Mouse (Mus musculus): Measurements from ENCODE around the gene Rrp7a.

The Rrp7a gene

GRCm38 (mm10) chr15:83122566-83123145 lies at the start of gene Rrp7a:
Gene Rrp7a, minus strand, starts transcription at chr15:83122801.
- in situ Hi-C loops (cut with MboI; ENCODE audit: low pct_unique_long_range_greater_than_20kb in 1 of 2, low sequenced_read_pairs in 2 of 2, unreplicated experiment in 1 of 2), result no loop called here

GRCm38 (mm10) chr15:83171712-83172481 lies 49.3 kb upstream of the Rrp7a start:
- in situ Hi-C loops (cut with MboI; ENCODE audit: low pct_unique_long_range_greater_than_20kb in 1 of 2, low sequenced_read_pairs in 2 of 2, unreplicated experiment in 1 of 2), result no loop called here

- in situ Hi-C loops (cut with MboI; ENCODE audit: low pct_unique_long_range_greater_than_20kb in 1 of 2, low sequenced_read_pairs in 2 of 2, unreplicated experiment in 1 of 2), result no loop called here
These were observed 48.5 kb upstream of the Rrp7a start for GRCm38 (mm10) chr15:83170956-83171659.

GRCm38 (mm10) chr15:83169772-83170722 lies 47.4 kb upstream of the Rrp7a start:
- in situ Hi-C loops (cut with MboI; ENCODE audit: low pct_unique_long_range_greater_than_20kb in 1 of 2, low sequenced_read_pairs in 2 of 2, unreplicated experiment in 1 of 2), result no loop called here

GRCm38 (mm10) chr15:83168875-83169771 lies 46.5 kb upstream of the Rrp7a start:
- in situ Hi-C loops (cut with MboI; ENCODE audit: low pct_unique_long_range_greater_than_20kb in 1 of 2, low sequenced_read_pairs in 2 of 2, unreplicated experiment in 1 of 2), result no loop called here

- in situ Hi-C loops (cut with MboI; ENCODE audit: low pct_unique_long_range_greater_than_20kb in 1 of 2, low sequenced_read_pairs in 2 of 2, unreplicated experiment in 1 of 2), result no loop called here
These were observed 45.7 kb upstream of the Rrp7a start for GRCm38 (mm10) chr15:83168311-83168710.

- in situ Hi-C loops (cut with MboI; ENCODE audit: low pct_unique_long_range_greater_than_20kb in 1 of 2, low sequenced_read_pairs in 2 of 2, unreplicated experiment in 1 of 2), result no loop called here
These were observed 45.0 kb upstream of the Rrp7a start for GRCm38 (mm10) chr15:83167550-83168065.

- in situ Hi-C loops (cut with MboI; ENCODE audit: low pct_unique_long_range_greater_than_20kb in 1 of 2, low sequenced_read_pairs in 2 of 2, unreplicated experiment in 1 of 2), result no loop called here
These were observed 44.5 kb upstream of the Rrp7a start for GRCm38 (mm10) chr15:83167126-83167525.

- in situ Hi-C loops (cut with MboI; ENCODE audit: low pct_unique_long_range_greater_than_20kb in 1 of 2, low sequenced_read_pairs in 2 of 2, unreplicated experiment in 1 of 2), result no loop called here
These were observed 44.0 kb upstream of the Rrp7a start for GRCm38 (mm10) chr15:83166642-83167041.

- in situ Hi-C loops (cut with MboI; ENCODE audit: low pct_unique_long_range_greater_than_20kb in 1 of 2, low sequenced_read_pairs in 2 of 2, unreplicated experiment in 1 of 2), result no loop called here
These were observed 43.1 kb upstream of the Rrp7a start for GRCm38 (mm10) chr15:83165526-83166315.

- in situ Hi-C loops (cut with MboI; ENCODE audit: low pct_unique_long_range_greater_than_20kb in 1 of 2, low sequenced_read_pairs in 2 of 2, unreplicated experiment in 1 of 2), result no loop called here
These were observed 42.4 kb upstream of the Rrp7a start for GRCm38 (mm10) chr15:83164971-83165471.

GRCm38 (mm10) chr15:83162818-83163485 lies 40.4 kb upstream of the Rrp7a start:
- in situ Hi-C loops (cut with MboI; ENCODE audit: low pct_unique_long_range_greater_than_20kb in 1 of 2, low sequenced_read_pairs in 2 of 2, unreplicated experiment in 1 of 2), result no loop called here

GRCm38 (mm10) chr15:83162001-83162400 lies 39.4 kb upstream of the Rrp7a start:
- in situ Hi-C loops (cut with MboI; ENCODE audit: low pct_unique_long_range_greater_than_20kb in 1 of 2, low sequenced_read_pairs in 2 of 2, unreplicated experiment in 1 of 2), result no loop called here

GRCm38 (mm10) chr15:83161062-83161748 lies 38.6 kb upstream of the Rrp7a start:
- in situ Hi-C loops (cut with MboI; ENCODE audit: low pct_unique_long_range_greater_than_20kb in 1 of 2, low sequenced_read_pairs in 2 of 2, unreplicated experiment in 1 of 2), result no loop called here

GRCm38 (mm10) chr15:83160561-83160960 lies 38.0 kb upstream of the Rrp7a start:
- in situ Hi-C loops (cut with MboI; ENCODE audit: low pct_unique_long_range_greater_than_20kb in 1 of 2, low sequenced_read_pairs in 2 of 2, unreplicated experiment in 1 of 2), result no loop called here
